Mouse (Mus musculus): ENCODE measurements at regions not wholly inside any gene's neighbourhood (a gene's known extent, or its start where the extent isn't known, plus 50 kb on each side); places are given as distances from the start of the nearest gene placed in this dataset.

DNA sequence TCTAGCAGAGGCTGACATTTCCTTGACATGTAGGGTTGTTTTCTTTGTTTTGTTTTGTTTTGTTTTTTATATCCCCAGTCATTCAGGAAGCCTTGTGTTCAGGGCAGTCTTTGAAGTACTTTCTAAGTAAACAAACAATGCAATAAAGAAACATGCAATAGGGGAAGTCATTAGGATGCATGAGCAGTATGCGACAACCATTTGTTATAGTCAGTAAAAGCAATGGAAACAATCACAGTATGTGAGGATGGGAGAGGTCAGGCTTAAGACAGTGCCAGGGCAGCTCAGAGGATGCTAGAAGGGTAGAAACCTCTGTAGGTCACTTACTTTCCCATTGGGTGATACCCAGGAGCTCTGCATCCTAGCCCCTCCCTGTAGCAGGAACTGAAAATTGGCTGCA lies 87.9 kb downstream of the Kcnk1 start:
- TF ChIP-seq CTCF (IDR thresholded peaks at IDR 0.05; ENCODE audit: extremely low read depth, insufficient read length, insufficient replicate concordance, low read depth, low read length) (no peak), POLR2A (IDR thresholded peaks at IDR 0.05; ENCODE audit: low read depth, low read length) (no peak)
